Mouse (Mus musculus): ENCODE results near the gene Gpr31b. TPM values are rescaled to one million over a fixed set of nuclear protein-coding genes. Genes with fewer than 3 reads are reported as not detected.

The Gpr31b gene
- total RNA-seq (2023), result 10 to 100 TPM in 1 of 2 experiments, 1 to 10 TPM in 1; 9.9 to 11.6 TPM

GRCm38 (mm10) chr17:13052124-13052813 is at the start of gene Gpr31b:
TSS of gene Gpr31b (minus strand) at chr17:13052296.

GRCm38 (mm10) chr17:13060804-13061203 is 8.7 kb upstream of the Gpr31b start, which contains the start of gene Tcp10b:
TSS of gene Tcp10b (plus strand) at chr17:13061104.

GRCm38 (mm10) chr17:13006546-13006945 is 45.5 kb downstream of the Gpr31b start, which contains the start of gene Sod2:
TSS of gene Sod2 (plus strand) at chr17:13006846.

Other genes with a start within 250 kb of the Gpr31b start
- gene Mas1, start 184.2 kb downstream of the Gpr31b start, total RNA-seq (2023), result not detected
- gene Mrgprh, start 176.3 kb downstream of the Gpr31b start, total RNA-seq (2023), result not detected
- 1 to 10 TPM in 1 of 2 experiments, under 1 TPM in 1; 0.94 to 1.2 TPM for gene Pnldc1, start 142.1 kb downstream of the Gpr31b start, total RNA-seq (2023)
- gene Tcp1, start 136.6 kb downstream of the Gpr31b start, total RNA-seq (2023), result 100 to 1,000 TPM; 117 to 128 TPM
- 10 to 100 TPM; 28.9 to 35.7 TPM for gene Mrpl18, start 136.0 kb downstream of the Gpr31b start, total RNA-seq (2023)
- not detected for gene Acat3, start 111.7 kb downstream of the Gpr31b start, total RNA-seq (2023)
- gene Acat2, start 91.5 kb downstream of the Gpr31b start, total RNA-seq (2023), result 10 to 100 TPM; 11.8 to 13.7 TPM
- gene Wtap, start 58.1 kb downstream of the Gpr31b start, total RNA-seq (2023), result 10 to 100 TPM; 93.7 to 96.9 TPM
- 100 to 1,000 TPM; 142 to 150 TPM for gene Sod2, start 45.5 kb downstream of the Gpr31b start, total RNA-seq (2023)
- not detected for gene Tcp10b, start 8.8 kb upstream of the Gpr31b start, total RNA-seq (2023)
- gene Unc93a, start 79.5 kb upstream of the Gpr31b start, total RNA-seq (2023), result under 1 TPM in 1 of 2 experiments, not detected in 1; 0.33 TPM
- not detected for gene Smok2a, start 168.9 kb upstream of the Gpr31b start, total RNA-seq (2023)
- gene Smok2b, start 178.0 kb upstream of the Gpr31b start, total RNA-seq (2023), result not detected